Mouse (Mus musculus) cerebellum, adult 2 months (tissue): Measurements from ENCODE around the gene Tom1.

Experiments
- CTCF ChIP-seq: fragments of 200-500 bp; IDR thresholded peaks from 2 replicates; pipeline ENCODE4 v1.5.1; 2011; ENCODE audit warnings: low read depth, mild to moderate bottlenecking, control low read depth, low read length, moderate library complexity, borderline replicate concordance; ENCODE audit not compliant: insufficient read depth
- POLR2A ChIP-seq: fragments of 200-500 bp; IDR thresholded peaks from 2 replicates; pipeline ENCODE4 v1.6.1; 2011; ENCODE audit warnings: low read length, control low read depth, borderline replicate concordance; ENCODE audit not compliant: insufficient read depth

DNA sequence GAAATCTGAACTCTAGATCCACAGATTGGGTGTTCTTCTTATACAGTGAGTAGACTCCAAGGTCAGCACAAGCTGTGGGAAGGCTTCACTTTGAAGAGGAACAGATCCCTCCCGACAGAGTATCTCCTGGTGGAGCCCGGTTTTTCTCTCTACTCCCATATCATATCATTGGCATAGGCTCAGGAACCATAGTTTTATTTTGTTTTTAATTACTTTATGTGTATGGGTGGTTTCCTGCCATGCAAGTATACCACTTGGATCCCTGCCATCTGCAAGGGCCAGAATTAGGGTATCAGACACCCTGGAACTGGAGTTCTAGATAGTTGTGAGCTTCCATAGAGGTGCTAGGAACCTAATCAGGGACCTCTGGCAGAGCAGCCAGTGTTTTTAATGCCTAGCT is 24.7 kb upstream of the Tom1 start:
- TF ChIP-seq CTCF = no peak
- TF ChIP-seq POLR2A = no peak
